Mouse (Mus musculus): Measurements from ENCODE around the gene Ccdc13.

DNA sequence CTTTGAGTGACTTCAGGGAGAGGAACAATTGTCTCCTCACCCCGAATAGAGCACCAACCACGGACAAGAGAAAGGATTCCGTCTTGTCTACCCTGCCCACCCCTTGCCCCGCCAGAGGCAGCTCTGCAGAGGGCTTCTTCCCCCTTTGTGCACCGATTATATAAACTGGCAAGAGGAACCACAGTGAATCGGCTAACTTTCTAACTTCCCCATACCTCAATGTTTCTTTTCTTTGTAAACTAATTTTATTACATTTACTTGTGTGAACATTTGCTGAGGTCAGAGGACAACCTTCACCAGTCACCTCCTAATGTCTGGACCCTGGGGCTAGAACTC lies 18.9 kb upstream of the Ccdc13 start, which contains the start of gene Higd1a:
- TF ChIP-seq JUND (conservative IDR thresholded peaks at IDR 0.05; ENCODE audit: low read depth, low read length) (no peak), CTCF (conservative IDR thresholded peaks at IDR 0.05 in 1 of 2, IDR thresholded peaks at IDR 0.05 in 1 of 2; ENCODE audit: low read depth in 2 of 2, low read length in 2 of 2) (no peak), NELFE (IDR thresholded peaks at IDR 0.05; ENCODE audit: low read depth, low read length) (no peak), MAX (IDR thresholded peaks at IDR 0.05; ENCODE audit: low read length) (no peak), ZMIZ1 (IDR thresholded peaks at IDR 0.05; ENCODE audit: low read depth, low read length) (no peak), GABPA (IDR thresholded peaks at IDR 0.05; ENCODE audit: insufficient replicate concordance, low read depth, low read length) (no peak)
